Mouse (Mus musculus) liver, adult 2 months (tissue): Measurements from ENCODE around the gene Loxl3. TPM values are rescaled to one million over a fixed set of nuclear protein-coding genes. Genes with fewer than 3 reads are reported as not detected.

Experiments
- DNase-seq: peaks from one replicate; pipeline ENCODE4 v3.0.0-alpha.2; 2011; ENCODE audit warnings: low read depth, low spot score; ENCODE audit errors: extremely low read depth
- H3K27ac ChIP-seq: fragments of 200-500 bp; replicated peaks from 2 replicates; pipeline ENCODE4 v1.5.1; 2012; ENCODE audit warnings: low read depth, mild to moderate bottlenecking, control low read depth, inconsistent platforms, low read length; ENCODE audit not compliant: insufficient read depth
- H3K27me3 ChIP-seq: fragments of 200-500 bp; 2 replicates; pipeline ENCODE4 v1.6.1; 2012; ENCODE audit warnings: mild to moderate bottlenecking, moderate library complexity, low read length, inconsistent platforms; ENCODE audit not compliant: control insufficient read depth, insufficient read depth
- H3K36me3 ChIP-seq: fragments of 200-500 bp; 2 replicates; pipeline ENCODE4 v1.6.1; 2012; ENCODE audit warnings: low read length, inconsistent platforms; ENCODE audit not compliant: control insufficient read depth, insufficient read depth
- H3K4me1 ChIP-seq: fragments of 200-500 bp; 2 replicates; pipeline ENCODE4 v1.6.1; 2011; ENCODE audit warnings: low read length; ENCODE audit not compliant: control insufficient read depth, insufficient read depth
- H3K4me3 ChIP-seq: fragments of 200-500 bp; 2 replicates; pipeline ENCODE4 v1.5.1; 2011; ENCODE audit warnings: low read depth, mild to moderate bottlenecking, control low read depth, low read length, moderate library complexity; ENCODE audit not compliant: insufficient read depth
- H3K79me2 ChIP-seq: fragments of 200-500 bp; 2 replicates; pipeline ENCODE4 v1.6.1; 2012; ENCODE audit warnings: inconsistent platforms, mild to moderate bottlenecking, low read length, moderate library complexity; ENCODE audit not compliant: control insufficient read depth, insufficient read depth
- H3K9ac ChIP-seq: fragments of 200-500 bp; 2 replicates; pipeline ENCODE4 v1.6.1; 2012; ENCODE audit warnings: low read depth, mild to moderate bottlenecking, control low read depth, inconsistent platforms, low read length
- CTCF ChIP-seq: fragments of 200-500 bp; IDR thresholded peaks from 2 replicates; pipeline ENCODE4 v1.5.1; 2011; ENCODE audit warnings: low read depth, low read length, control low read depth
- POLR2A ChIP-seq: fragments of 200-500 bp; IDR thresholded peaks from 2 replicates; pipeline ENCODE4 v1.6.1; 2011; ENCODE audit warnings: low read length, control low read depth; ENCODE audit not compliant: insufficient read depth; ENCODE audit errors: extremely low read depth
- WGBS: fragments of 180-500 bp; shearing (Covaris S2); methylation state at CpG from one replicate; pipeline ENCODE4 v1.1.7; 2018; 5-methylcytosine and 5-hydroxymethylcytosine counted together
- polyA plus RNA-seq: library from polyadenylated mRNA; depleted of rRNA; stranded (reverse); fragments of >200 nt; gene quantifications from 2 replicates; pipeline ENCODE4 v1.2.3, GENCODE M21; 2012
- total RNA-seq: library from RNA; depleted of rRNA; stranded (reverse); fragments of >200 nt; gene quantifications from 2 replicates; pipeline ENCODE4 v1.2.3, GENCODE M21; 2014

Loxl3 gene
- total and polyA plus RNA-seq, 2 experiments, result 1.1 to 1.3 TPM

DNA sequence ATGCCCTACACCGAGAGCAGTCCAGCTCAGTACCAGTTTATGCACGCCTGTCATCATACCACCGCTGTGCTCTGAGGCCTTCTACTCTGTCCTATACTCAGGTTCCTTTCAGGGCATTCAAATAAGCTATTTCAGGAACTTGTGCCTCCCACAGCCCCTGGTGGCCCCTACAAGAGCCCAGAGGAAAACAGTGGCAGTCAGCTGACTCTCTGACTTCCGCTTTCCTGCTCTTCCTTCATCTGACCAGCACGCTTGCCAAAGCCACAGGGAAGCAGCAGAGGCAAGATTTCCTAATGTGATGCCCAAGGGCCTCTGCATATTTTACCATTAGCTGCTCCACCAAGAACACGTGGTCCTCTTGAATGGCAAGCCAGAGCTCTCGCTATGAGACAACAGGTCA, 29.1 kb upstream of the Loxl3 start:
- whole genome bisulfite sequencing, result 61% methylated on average over 7 of the region's 7 CpGs
- H3K4me3 ChIP-seq, result no peak overlapping the region
- H3K27ac ChIP-seq, result peak overlapping the region; percentile 39
- DNase-seq, result peak; percentile 53
- peaks cover 2% of the 10 kb centered on the region for H3K4me1 ChIP-seq
- no peaks in the 10 kb centered on the region for H3K79me2 ChIP-seq
- TF ChIP-seq POLR2A, result no peak
- no peak for TF ChIP-seq CTCF
- H3K27me3 ChIP-seq, result no peaks in the 10 kb centered on the region
- H3K9ac ChIP-seq, result no peak overlapping the region
- no peaks in the 10 kb centered on the region for H3K36me3 ChIP-seq

DNA sequence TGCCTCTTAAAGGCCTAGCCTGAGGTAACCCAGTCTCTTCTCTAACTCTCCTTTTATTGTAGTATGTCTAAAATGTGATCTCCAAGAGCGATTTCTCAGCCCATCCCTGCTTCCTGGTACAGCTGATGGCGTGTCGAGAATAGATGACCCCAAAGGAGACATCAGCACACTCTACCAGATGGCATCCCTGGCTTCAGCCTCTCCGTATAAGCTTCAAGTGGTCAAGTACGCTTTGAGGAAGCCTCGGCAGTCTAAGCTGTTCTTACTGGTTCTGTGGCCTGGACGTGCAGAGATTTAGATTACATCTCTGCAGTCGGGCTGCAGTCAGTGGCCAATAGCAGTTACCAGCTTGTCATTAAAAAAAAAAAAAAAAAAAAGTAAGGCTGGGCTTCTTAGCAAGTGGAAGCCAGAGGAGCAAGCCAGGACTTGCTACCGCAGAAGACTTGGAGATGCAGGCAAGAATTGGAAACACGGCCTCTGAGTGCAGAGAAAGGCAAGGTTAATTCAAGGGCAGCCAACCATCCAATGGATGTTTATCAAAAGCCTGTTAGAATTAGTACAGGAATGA, 28.4 kb upstream of the Loxl3 start:
- no peak overlapping the region for H3K4me3 ChIP-seq
- no peak overlapping the region for H3K9ac ChIP-seq
- peaks cover 2% of the 10 kb centered on the region for H3K4me1 ChIP-seq
- TF ChIP-seq POLR2A (no peak), CTCF (no peak)
- no peaks in the 10 kb centered on the region for H3K79me2 ChIP-seq
- DNase-seq, result no peak
- peak overlapping the region; percentile 39; the same call in 1 of the 2 replicates for H3K27ac ChIP-seq
- H3K36me3 ChIP-seq, result no peaks in the 10 kb centered on the region
- no peaks in the 10 kb centered on the region for H3K27me3 ChIP-seq
- WGBS, result 90% methylated on average over 10 of the region's 10 CpGs

DNA sequence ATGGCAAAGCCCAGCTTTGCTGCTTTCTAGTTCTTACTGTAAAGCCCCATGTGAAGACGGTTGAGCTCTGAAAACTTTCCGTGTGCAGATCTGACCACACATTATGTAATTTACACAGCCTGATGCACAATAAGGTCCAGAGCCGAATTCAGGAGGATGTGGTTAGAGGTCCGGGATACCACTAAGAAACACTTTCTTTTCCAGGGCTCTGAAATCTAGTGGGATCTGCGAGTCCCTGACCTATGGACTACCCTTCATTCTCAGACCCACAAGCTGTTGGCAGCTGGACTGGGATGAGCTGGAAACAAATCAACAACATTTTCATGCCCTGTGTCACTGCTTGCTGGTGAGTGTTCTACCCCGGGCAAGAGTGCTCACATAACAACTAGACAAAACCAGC, 27.9 kb upstream of the Loxl3 start:
- Histone ChIP-seq H3K79me2 (no peaks in the 10 kb centered on the region), H3K4me3 (no peak overlapping the region), H3K4me1 (peaks cover 2% of the 10 kb centered on the region), H3K36me3 (no peaks in the 10 kb centered on the region), H3K27ac (no peak overlapping the region), H3K27me3 (no peaks in the 10 kb centered on the region), H3K9ac (no peak overlapping the region)
- TF ChIP-seq CTCF (no peak), POLR2A (no peak)
- 88% methylated on average over 6 of the region's 6 CpGs for WGBS
- DNase-seq, result no peak

GRCm38 (mm10) chr6:83008659-83009058, 25.3 kb upstream of the Loxl3 start:
- peak overlapping the region; percentile 73; the same call in 1 of the 2 replicates for H3K27ac ChIP-seq
- DNase-seq, result peak; percentile 29
- peaks cover 2% of the 10 kb centered on the region for H3K4me1 ChIP-seq
- H3K36me3 ChIP-seq, result no peaks in the 10 kb centered on the region
- no peaks in the 10 kb centered on the region for H3K79me2 ChIP-seq
- no peak overlapping the region for H3K9ac ChIP-seq
- TF ChIP-seq POLR2A, result no peak
- no peak for TF ChIP-seq CTCF
- 63% methylated on average over 3 of the region's 3 CpGs for WGBS
- no peak overlapping the region for H3K4me3 ChIP-seq
- no peaks in the 10 kb centered on the region for H3K27me3 ChIP-seq

GRCm38 (mm10) chr6:83010010-83010409, 24.0 kb upstream of the Loxl3 start:
- TF ChIP-seq POLR2A, result no peak
- no peak for TF ChIP-seq CTCF
- 52% methylated on average over 7 of the region's 7 CpGs for WGBS

DNA sequence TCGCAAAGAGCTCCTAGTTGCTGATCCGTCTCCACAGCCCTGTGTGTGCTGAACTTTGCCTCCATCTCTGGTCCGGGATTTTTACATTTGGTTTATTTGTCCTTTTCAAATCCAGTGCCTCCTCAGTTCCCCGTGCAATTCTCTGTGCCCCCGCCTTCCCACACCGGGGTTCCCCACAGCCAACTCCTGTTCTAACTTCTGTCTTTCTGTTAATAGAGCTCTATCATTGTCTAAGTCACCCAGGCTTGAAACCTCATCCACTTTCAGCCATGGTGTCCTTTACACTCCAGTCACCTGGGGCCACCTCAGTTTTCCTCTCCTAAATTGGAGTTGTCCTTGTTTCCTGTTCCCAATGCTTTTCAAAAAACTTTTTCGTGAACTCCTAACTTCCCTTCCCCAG, 22.7 kb upstream of the Loxl3 start:
- Histone ChIP-seq H3K4me3 (no peak overlapping the region), H3K4me1 (no peaks in the 10 kb centered on the region), H3K36me3 (no peaks in the 10 kb centered on the region), H3K27me3 (no peaks in the 10 kb centered on the region), H3K27ac (no peak overlapping the region), H3K9ac (no peak overlapping the region), H3K79me2 (no peaks in the 10 kb centered on the region)
- TF ChIP-seq CTCF, result no peak
- no peak for DNase-seq
- 52% methylated on average over 7 of the region's 7 CpGs for WGBS

More at GRCm38 (mm10) chr6:83010010-83010409, 24.0 kb upstream of the Loxl3 start:
- Histone ChIP-seq H3K9ac (peak overlapping the region; percentile 28; the same call in 1 of the 2 replicates), H3K27ac (peak overlapping the region; percentile 47), H3K4me3 (no peak overlapping the region), H3K36me3 (no peaks in the 10 kb centered on the region), H3K79me2 (no peaks in the 10 kb centered on the region), H3K27me3 (no peaks in the 10 kb centered on the region), H3K4me1 (peaks cover 2% of the 10 kb centered on the region; the same call in 1 of the 2 replicates)
- peak; percentile 19 for DNase-seq
